29 mouse cellular contexts compared by ENCODE assay signal in the genomic region with DNA sequence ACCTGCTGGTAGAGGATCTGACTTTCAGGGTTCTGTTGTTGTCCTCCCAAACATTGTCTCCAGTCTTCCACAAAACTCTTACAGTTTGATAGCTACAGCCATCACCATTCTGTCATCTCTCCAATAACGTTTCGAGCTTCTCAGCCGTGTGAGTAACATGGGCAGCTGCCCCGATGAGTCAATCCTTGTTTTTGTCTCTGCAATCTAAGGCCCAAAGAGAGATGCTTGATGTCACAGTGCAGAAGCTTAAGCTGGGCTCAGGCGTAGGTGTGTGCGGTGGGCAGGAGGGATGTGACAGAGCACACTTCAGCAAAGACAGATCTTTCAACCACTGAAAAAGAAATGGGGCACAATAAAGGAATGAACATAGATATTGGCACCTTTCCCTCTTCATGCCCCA. TPM values are rescaled to one million over a fixed set of nuclear protein-coding genes. Genes with fewer than 3 reads are reported as not detected.
DNase-seq lines count a peak whose midpoint lies in the region; ATAC-seq and TF ChIP-seq lines count a peak whose summit lies in the region.
"Had no signal": no experiment of that assay in that cellular context is flagged by ENCODE, and none has a peak within 500 bp of the region (broad histone marks: within the 10 kb centered on the region; RNA-seq: fewer than 3 reads in every experiment).

No protein-coding gene starts in this region.

- H3K79me3 ChIP-seq in C2C12 (ENCODE audit: low read depth): no peaks in the 10 kb centered on the region

- no peak overlapping the region for H3K9ac ChIP-seq in forebrain, embryonic 12.5 days
- H3K9ac ChIP-seq: embryonic facial prominence, embryonic 15.5 days; forebrain, embryonic 13.5 days; heart, embryonic 13.5 days; hindbrain, embryonic 15.5 days; liver, embryonic 12.5 days; liver, postnatal 0 days; neural tube, embryonic 12.5 days had no signal

- 91% methylated on average over 6 of the region's 6 CpGs for WGBS in forebrain, embryonic 12.5 days

- H3K9me3 ChIP-seq in forebrain, embryonic 12.5 days: no peaks in the 10 kb centered on the region
- H3K9me3 ChIP-seq: embryonic facial prominence, embryonic 10.5 days; embryonic facial prominence, embryonic 15.5 days; forebrain, embryonic 13.5 days; heart, embryonic 13.5 days; hindbrain, embryonic 10.5 days; hindbrain, embryonic 15.5 days; liver, embryonic 12.5 days; neural tube, embryonic 12.5 days had no signal

- no peaks in the 10 kb centered on the region for H3K36me3 ChIP-seq in C2C12 (ENCODE audit: control insufficient read depth, insufficient read depth)
- H3K36me3 ChIP-seq in forebrain, embryonic 12.5 days (replicated peaks): no peaks in the 10 kb centered on the region
- H3K36me3 ChIP-seq: embryonic facial prominence, embryonic 10.5 days; embryonic facial prominence, embryonic 15.5 days; heart, embryonic 13.5 days; hindbrain, embryonic 10.5 days; hindbrain, embryonic 15.5 days; liver, embryonic 12.5 days; neural tube, embryonic 12.5 days had no signal

- no peak overlapping the region for H3K4me2 ChIP-seq in forebrain, embryonic 12.5 days
- H3K4me2 ChIP-seq: embryonic facial prominence, embryonic 15.5 days; forebrain, embryonic 13.5 days; heart, embryonic 13.5 days; hindbrain, embryonic 15.5 days; liver, embryonic 12.5 days; midbrain, embryonic 11.5 days; neural tube, embryonic 12.5 days had no signal

- no peak overlapping the region for H3K4me3 ChIP-seq in C2C12 (ENCODE audit: insufficient read depth, poor library complexity, severe bottlenecking)
- no peak overlapping the region for H3K4me3 ChIP-seq in forebrain, embryonic 12.5 days (replicated peaks)
- H3K4me3 ChIP-seq: embryonic facial prominence, embryonic 10.5 days; embryonic facial prominence, embryonic 15.5 days; forebrain, embryonic 13.5 days; heart, embryonic 13.5 days; hindbrain, embryonic 10.5 days; hindbrain, embryonic 15.5 days; liver, embryonic 12.5 days; neural tube, embryonic 12.5 days had no signal

- intact Hi-C loops in left cerebral cortex, postnatal 4 days (cut with DNase I): no loop called here

- TF ChIP-seq CTCF in C2C12 (IDR thresholded peaks at IDR 0.05; ENCODE audit: control insufficient read depth, insufficient read depth, insufficient read length): no peak

- no peak overlapping the region for H3K27ac ChIP-seq in forebrain, embryonic 12.5 days
- H3K27ac ChIP-seq: embryonic facial prominence, embryonic 10.5 days; embryonic facial prominence, embryonic 15.5 days; forebrain, embryonic 13.5 days; heart, embryonic 13.5 days; hindbrain, embryonic 10.5 days; hindbrain, embryonic 15.5 days; liver, embryonic 12.5 days; neural tube, embryonic 12.5 days had no signal

- no peak for ATAC-seq in forebrain, embryonic 12.5 days (ENCODE audit: low FRiP score)
- ATAC-seq: forebrain, embryonic 13.5 days; inflammation-experienced regulatory T-cells, adult 6 months; liver, embryonic 12.5 days; liver, postnatal 0 days; midbrain, embryonic 16.5 days had no signal

- no peaks in the 10 kb centered on the region for H3K27me3 ChIP-seq in C2C12 (ENCODE audit: control insufficient read depth, insufficient read depth, insufficient read length)
- peaks cover 3% of the 10 kb centered on the region; the same call in 1 of the 2 replicates for H3K27me3 ChIP-seq in forebrain, embryonic 12.5 days

- H3K4me1 ChIP-seq in forebrain, embryonic 12.5 days: no peaks in the 10 kb centered on the region
- H3K4me1 ChIP-seq: embryonic facial prominence, embryonic 10.5 days; embryonic facial prominence, embryonic 15.5 days; forebrain, embryonic 13.5 days; heart, embryonic 13.5 days; hindbrain, embryonic 15.5 days; liver, embryonic 12.5 days; neural tube, embryonic 12.5 days had no signal

- DNase-seq in adrenal gland, adult 2 months: peak; percentile 54
- no peak for DNase-seq in adrenal gland, postnatal 10 days
- peak; percentile 46 to 58 for DNase-seq in layer of hippocampus, adult 18-20 months (ENCODE audit: low spot score in 2 of 2)
- no peak for DNase-seq in layer of hippocampus, postnatal 25 days (ENCODE audit: extremely low spot score in 1 of 2, low spot score in 1 of 2)
- DNase-seq in left cerebral cortex, adult 9 months (ENCODE audit: low spot score in 2 of 2): peak; percentile 41 to 52
- no peak for DNase-seq in left cerebral cortex, postnatal 4 days
- DNase-seq: cerebellum, adult 8-10 months; cerebellum, postnatal 25 days; heart, postnatal 10 days; kidney, adult 11 months; kidney, postnatal 14 days; liver, postnatal 0 days; lung, postnatal 36 days; thymus, adult 2 months; thymus, postnatal 36 days had no signal

- H3ac ChIP-seq in C2C12 (ENCODE audit: control insufficient read depth, insufficient read length, low read depth): no peak overlapping the region

- H3K79me2 ChIP-seq in C2C12 (ENCODE audit: control insufficient read depth, insufficient read depth): no peaks in the 10 kb centered on the region

TF ChIP-seq in C2C12, 6 proteins besides CTCF, POLR2A, EP300 and RAD21:
- TF ChIP-seq MAX (IDR thresholded peaks at IDR 0.05): no peak
- TF ChIP-seq MYOD1 (IDR thresholded peaks at IDR 0.05; ENCODE audit: control insufficient read depth, insufficient read length, low read depth): peak; percentile 52

RNA-seq across cellular contexts. Expression of gene Trank1, which starts 7.5 kb away (rescaled TPM):
- 10 to 100 TPM; 37.5 to 84.7 TPM for total RNA-seq in adrenal gland, adult 2 months (2021)
- polyA plus RNA-seq in adrenal gland, adult 2 months (2012; rRNA removed): 51.5 and 57.8 TPM in 2 replicates
- 10 to 100 TPM; 44.7 to 51.7 TPM for total RNA-seq in adrenal gland, postnatal 10 days (2021)
- total RNA-seq in layer of hippocampus, adult 18-20 months (2021): 100 to 1,000 TPM; 220 TPM
- total RNA-seq in layer of hippocampus, postnatal 25 days (2021): 100 to 1,000 TPM; 159 to 197 TPM
- 100 to 1,000 TPM; 128 to 152 TPM for total RNA-seq in left cerebral cortex, postnatal 4 days (2021)
- polyA plus RNA-seq in C2C12 (2012; fragmentation: generic; extraction: Trizol): not detected
- 2.7 and 3.1 TPM in 2 replicates for polyA plus RNA-seq in forebrain, embryonic 12.5 days (2016; fragmentation: Nextera tagmentation; extraction: Ambion mirVana)
- total RNA-seq: MEL had no signal
- polyA plus RNA-seq: inflammation-experienced regulatory T-cells, adult 6 months; liver, embryonic 12.5 days had no signal

RNA-seq across cellular contexts. Expression of gene Epm2aip1, which starts 32.3 kb away (rescaled TPM):
- 10 to 100 TPM; 33.5 to 44.2 TPM for total RNA-seq in adrenal gland, adult 2 months (2021)
- polyA plus RNA-seq in adrenal gland, adult 2 months (2012; rRNA removed): 6.4 and 7.7 TPM in 2 replicates
- total RNA-seq in adrenal gland, postnatal 10 days (2021): 10 to 100 TPM; 32.8 to 40.6 TPM
- total RNA-seq in layer of hippocampus, adult 18-20 months (2021): 10 to 100 TPM; 79.6 to 80.9 TPM
- 10 to 100 TPM; 75.0 to 75.5 TPM for total RNA-seq in layer of hippocampus, postnatal 25 days (2021)
- total RNA-seq in left cerebral cortex, postnatal 4 days (2021): 10 to 100 TPM; 84.9 to 85.6 TPM
- polyA plus RNA-seq in C2C12 (2012; fragmentation: generic; extraction: Trizol): 3.0 TPM
- polyA plus RNA-seq in forebrain, embryonic 12.5 days (2016; fragmentation: Nextera tagmentation; extraction: Ambion mirVana): 46.9 and 52.5 TPM in 2 replicates

RNA-seq across cellular contexts. Expression of gene Mlh1, which starts 32.4 kb away (rescaled TPM):
- total RNA-seq in adrenal gland, adult 2 months (2021): 10 to 100 TPM; 15.0 to 17.5 TPM
- 11.0 and 13.2 TPM in 2 replicates for polyA plus RNA-seq in adrenal gland, adult 2 months (2012; rRNA removed)
- total RNA-seq in adrenal gland, postnatal 10 days (2021): 10 to 100 TPM; 16.3 to 29.2 TPM
- total RNA-seq in layer of hippocampus, adult 18-20 months (2021): 10 to 100 TPM; 10.6 to 16.7 TPM
- total RNA-seq in layer of hippocampus, postnatal 25 days (2021): 10 to 100 TPM; 14.5 to 19.6 TPM
- total RNA-seq in left cerebral cortex, postnatal 4 days (2021): 10 to 100 TPM; 27.0 to 30.7 TPM
- 11.7 TPM for polyA plus RNA-seq in C2C12 (2012; fragmentation: generic; extraction: Trizol)
- polyA plus RNA-seq in forebrain, embryonic 12.5 days (2016; fragmentation: Nextera tagmentation; extraction: Ambion mirVana): 49.3 and 53.3 TPM in 2 replicates

Comparison
In these comparisons a context has a peak if more than half of its experiments do, and no peak if none do; other contexts are left out.
1. DNase-seq: peak in adrenal gland, adult 2 months (single experiment), layer of hippocampus, adult 18-20 months (2 of 2) and left cerebral cortex, adult 9 months (2 of 2); none in adrenal gland, postnatal 10 days (single experiment), layer of hippocampus, postnatal 25 days (0 of 2) and left cerebral cortex, postnatal 4 days (single experiment).